Mouse (Mus musculus) ES-CJ7 (cell line): ENCODE data around the gene Evi5.

Experiments used
- DNase-seq: peaks from one replicate; pipeline ENCODE4 v3.0.0; 2011; ENCODE audit warnings: low read depth, low spot score

The Evi5 gene

DNA sequence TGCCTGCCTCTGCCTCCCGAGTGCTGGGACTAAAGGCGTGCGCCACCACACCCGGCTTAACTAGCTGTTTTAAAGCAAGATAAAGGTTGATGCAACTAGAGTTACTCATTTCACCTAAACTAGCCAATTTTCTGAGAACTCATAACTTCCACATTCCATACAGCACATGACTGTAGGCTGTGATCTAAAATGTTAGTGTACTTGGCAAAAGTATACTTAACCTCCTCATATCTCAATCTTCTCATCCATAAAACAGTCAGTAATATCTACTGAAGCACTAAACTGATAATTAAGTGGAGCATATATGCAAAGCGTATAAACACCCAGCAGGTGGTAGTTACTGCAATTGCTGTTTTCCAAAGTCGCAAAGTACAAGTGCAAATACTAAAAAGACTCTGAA is 1.6 kb downstream of the Evi5 start:
- DNase-seq: no peak

DNA sequence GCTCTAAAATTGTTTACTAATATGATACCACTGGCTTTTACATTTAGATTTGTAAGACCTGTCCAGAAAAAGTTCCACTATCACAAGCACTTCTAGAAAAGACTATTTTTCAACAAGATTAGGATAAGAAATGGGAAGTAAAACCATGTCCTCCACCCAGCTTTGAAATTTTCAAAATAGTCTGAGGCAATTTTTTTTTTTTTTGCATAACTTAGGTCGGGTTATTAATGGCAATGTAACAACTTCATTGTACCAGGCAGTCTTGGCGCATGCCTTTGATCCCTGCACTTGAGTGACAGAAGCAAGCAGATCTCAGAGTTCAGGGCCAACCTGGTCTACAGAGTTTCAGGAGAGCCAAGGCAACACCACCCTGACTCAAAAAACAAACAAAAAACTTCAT is 5.2 kb downstream of the Evi5 start:
- no peak for DNase-seq

DNA sequence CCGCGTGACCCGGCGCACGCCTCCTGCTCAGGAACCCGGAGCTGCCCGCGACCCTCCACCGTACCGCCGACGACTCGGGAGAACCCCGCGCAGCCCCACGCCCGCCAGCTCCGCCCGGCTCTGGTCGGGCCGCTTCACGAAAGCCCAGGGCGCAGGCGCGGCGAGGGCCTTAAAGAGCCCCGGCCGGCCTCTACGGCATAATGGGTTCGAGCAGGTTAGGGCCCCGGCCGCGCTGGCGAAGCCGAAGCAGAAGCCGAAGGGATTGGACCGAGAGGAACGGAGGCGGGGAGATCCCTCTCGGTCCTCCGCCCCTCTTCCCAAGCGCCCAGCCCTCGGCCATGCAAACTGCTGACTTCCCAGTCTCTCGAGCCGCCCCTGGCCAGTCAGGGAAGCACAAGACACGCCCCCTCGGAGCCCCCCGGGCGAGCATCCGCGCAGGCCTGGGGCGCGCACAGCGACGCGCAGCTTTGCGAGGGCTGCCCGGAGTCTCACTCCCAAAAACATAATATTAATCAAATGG is 5.9 kb downstream of the Evi5 start:
- peak; percentile 96 for DNase-seq

DNA sequence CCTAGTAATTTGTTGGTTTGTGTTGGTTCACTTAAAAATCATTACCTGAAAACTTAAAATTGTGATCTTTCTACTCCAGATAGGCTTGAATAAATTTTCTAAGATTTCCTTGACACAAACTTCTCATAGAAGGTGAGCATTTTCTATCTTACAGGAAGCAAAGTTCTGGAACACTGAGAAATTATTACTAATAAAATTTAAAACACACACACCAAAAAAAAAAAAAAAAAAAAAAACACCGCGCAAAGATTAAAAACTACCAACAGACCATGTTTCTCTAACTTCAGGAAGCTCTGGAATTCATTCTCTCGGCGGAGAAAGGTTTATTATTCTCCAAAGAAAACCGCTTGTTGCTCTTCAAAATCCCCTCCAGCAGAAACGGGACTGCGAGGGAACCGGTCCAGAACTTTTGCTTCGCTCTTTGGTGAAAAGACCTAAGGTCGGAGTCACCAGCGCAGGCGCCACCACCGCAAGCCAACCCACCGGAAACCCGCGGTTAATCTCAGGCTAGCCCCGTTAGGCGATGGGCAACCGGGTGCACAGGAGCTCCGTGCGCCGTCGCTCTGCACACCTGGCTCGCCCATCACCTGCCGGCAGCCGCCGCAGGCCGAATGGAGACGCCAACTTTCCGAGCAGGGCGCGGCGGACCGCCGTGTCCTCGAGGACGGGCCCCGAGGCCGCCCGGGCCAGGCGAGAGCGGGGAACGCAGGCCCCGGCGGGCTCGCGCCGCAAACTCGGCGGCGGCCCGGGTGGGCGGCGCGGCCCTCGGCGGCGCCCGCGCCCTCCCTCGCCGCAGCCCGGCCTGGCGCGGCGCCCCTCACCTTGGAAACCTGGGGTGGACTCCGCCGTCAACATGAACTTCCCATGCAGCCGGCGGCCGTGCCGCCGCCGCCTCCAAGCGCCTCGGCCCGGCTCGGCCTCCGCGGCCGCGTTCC is 6.7 kb downstream of the Evi5 start:
- DNase-seq: peak; percentile 50

DNA sequence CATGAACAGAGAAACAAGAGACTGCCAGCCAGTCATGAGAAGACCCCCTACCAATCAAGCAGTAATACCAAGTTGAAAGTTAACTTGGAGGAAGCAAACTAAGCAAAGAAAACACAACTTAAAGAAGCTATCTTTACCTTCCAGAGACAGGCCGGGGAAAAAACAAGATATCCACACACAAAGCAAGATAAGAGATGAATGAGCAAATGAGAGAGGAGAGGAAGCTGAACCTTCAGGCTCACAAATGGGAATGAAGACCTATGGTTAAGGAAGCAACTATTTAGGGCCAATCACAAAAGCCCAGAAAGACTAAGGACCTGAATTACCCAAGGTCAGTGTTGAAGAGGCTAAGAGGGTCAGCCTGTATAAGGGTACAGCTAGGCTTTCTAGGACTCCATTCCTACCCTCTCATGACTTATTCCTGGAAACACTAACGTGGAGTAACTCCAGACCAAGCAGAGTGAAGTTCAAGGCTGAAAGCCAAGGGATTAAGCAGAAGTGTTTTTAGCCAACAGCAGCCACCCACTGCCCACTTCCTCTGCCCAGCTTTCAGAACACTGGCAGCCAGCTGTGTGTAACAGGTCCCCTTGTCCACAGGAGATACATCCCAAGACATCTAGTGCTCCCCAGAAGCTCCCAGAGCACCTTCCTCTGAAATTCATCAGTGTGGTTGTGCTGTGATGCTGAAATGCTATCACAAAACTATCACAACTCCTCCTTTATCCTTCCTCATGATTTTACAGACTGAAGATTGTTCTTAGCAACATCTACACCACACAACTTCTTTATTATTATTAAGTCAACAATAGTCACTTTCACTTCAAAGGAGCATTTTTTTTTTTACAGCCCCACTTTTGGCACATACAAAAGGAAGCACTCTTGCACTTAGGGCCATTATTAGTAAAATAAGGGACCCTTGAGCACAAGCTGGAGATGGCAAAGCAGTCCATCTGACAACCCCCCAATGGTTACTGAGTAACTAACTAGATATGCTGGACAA is 8.5 kb downstream of the Evi5 start:
- DNase-seq: no peak

DNA sequence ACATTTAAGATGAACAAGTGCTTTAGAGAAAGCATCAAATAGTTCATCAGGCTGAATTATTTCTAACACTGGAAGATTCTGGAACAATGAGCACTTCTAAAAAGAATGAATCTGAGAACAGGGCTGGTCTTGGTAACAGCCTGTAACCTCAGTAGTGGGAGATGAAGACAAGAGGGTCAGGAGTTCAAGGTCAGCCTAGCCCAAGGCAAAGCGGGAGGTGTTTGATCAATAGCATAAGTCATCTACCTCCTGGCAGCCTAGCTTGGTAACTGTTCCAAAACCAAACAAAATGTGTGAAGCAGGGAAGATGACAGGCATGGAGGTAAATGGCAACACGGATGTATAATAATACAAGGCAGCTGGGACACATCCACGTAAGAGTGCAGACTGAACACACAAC is 10.9 kb downstream of the Evi5 start:
- peak; percentile 67 for DNase-seq

DNA sequence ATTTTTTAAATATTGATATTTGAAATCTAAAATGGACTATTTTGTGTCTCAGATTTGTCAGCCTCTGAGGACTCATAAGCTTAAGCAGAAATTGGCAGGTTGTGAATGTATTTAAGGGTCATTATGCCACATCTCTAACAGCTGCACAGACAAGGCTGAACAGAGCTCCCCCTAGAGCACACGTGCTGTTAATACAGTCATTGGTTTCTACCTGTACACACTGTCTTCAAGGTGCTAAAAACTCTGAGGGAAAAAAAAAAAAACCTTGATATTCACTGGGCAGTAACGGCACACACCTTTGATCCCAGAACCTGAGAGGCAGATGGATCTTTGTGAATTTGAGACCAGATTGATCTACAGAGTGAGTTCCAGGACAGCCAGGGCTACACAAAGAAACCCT is 15.9 kb downstream of the Evi5 start:
- peak; percentile 69 for DNase-seq

DNA sequence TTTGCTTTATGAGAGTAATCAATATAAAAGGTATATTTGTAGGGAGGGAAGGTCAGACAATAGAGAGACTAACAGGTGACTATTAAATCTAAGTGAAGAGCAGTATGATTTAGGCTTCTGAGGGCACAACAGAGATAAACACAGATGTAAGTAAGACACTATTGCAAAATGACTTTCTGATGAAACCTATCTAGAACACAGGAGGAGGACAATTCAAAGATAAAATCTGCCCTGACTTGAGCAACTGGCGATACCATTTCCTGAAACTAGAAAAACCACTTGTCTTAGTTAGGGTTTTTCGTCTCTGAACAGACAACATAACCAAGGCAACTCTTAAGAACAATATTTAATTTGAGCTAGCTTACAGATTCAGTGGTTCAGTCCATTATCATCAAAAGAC is 19.4 kb downstream of the Evi5 start:
- DNase-seq: no peak

DNA sequence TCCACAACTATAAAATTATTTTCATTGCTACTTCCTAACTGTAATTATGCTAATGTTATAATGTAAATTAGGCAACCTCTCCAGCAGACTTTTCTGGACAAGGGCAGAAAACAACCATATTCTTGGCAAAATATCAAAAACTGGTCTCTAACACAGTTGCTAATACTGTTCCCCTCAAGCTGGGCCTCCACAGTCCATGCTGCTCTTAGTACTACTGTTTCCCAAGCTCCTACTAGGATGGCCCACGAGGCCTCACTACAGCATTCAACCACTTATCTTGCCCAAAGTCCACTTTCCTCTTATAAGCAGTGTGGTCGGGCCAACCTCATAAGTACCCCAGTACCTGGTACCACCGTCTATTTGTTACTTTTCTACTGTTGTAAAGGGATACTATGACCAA is 20.4 kb downstream of the Evi5 start:
- DNase-seq: no peak

DNA sequence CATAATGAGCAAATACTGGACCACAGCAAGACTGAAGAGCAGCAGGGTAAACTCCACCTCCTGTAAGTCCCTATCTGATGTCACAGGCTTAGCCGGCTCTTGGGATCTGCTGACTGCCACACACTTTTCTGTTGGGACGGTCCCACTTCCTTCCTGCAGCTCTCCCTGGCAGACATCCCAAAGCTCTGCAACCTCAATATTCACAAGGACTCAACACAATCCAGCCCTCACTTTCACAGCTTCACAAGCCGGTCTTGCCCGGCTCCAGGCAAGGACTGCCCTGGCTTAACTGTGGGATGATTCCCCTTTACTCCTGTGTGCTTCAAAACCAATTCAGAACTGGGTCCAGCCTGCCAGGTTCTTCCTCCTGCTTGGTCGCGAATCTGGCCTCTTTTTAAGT is 21.1 kb downstream of the Evi5 start:
- DNase-seq: peak; percentile 67

DNA sequence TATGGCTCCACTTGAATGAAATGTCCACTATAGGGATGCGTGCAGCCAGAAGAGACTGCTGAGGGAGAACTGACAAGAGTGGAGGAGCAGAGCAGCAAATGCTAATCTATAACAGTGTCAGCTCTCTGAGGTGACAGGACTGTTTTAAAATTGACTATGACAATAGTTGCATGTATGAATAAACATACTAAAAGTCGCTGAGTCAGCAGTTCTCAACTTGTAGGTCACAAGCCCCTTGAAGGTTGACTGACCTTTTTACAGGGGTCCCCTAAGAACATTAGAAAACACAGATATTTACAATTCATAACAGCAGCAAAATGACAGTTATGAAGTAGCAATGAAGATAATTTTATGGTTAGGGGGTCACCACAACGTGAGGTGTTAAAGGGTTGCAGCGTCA is 25.9 kb downstream of the Evi5 start:
- DNase-seq: no peak

DNA sequence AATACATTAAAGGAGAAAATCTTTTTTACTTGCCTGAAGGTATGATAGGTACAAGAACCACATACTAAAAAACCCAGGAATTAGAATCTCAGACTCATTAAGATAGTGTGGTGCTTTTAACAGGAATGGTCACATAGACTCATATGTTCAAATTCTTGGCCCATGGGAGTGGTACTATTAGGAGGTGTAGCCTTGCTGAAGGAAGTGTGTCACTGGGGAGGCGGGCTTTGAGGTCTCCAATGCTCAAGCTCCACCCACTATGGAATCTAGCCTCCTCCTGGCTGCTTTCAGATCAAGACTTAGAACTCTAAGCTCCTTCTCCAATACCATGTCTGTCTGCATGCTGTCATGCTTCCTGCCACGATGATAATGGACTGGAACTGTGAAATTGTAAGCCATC is 27.1 kb downstream of the Evi5 start:
- no peak for DNase-seq

DNA sequence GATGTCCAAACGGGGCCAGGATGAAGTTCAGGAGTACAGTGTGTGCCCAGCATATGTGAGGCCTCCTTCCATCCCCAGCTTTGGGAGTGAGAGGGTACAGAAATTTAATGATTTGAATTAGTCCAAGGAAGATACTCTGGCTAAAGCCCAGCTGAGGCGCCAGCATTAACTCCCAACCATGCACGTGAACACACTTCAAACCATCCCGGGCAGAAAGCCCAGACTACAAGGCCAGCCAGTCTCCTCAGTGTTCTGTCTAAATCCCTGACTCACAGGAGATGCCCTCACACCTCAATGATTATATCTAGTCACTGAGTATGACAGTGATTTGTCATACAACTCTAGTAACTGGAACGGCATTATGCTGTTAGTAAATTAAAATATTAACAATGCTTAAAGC is 27.6 kb downstream of the Evi5 start:
- no peak for DNase-seq

DNA sequence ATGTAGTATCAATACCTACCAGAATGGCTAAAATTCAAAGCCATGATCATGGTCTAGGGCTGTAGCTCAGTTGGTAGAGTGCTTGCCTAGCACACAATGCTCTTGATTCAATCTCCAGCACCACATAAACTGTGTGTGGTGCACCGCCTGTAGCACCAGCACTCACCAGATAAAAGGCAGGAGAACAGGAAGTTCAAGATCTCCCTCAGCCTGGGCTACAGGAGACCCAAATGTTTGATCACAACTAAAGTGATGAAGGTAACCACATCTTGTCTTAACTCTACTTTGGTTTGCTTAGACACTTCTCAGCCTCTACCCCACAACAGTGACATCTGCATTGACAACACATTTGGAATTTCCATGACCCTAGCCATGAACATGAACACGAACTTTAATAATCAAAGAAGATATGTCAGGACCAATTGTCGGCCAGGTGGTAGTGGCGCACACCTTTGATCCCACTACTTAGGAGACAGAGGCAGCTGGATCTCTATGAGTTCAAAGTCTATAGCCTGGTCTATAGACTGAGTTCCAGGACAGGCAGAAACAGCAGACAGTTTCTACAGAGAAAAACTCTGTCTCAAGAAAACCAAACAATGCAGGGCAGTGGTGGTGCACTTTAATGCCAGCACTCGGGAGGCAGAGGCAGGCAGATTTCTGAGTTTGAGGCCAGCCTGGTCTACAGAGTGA is 34.2 kb downstream of the Evi5 start:
- no peak for DNase-seq

DNA sequence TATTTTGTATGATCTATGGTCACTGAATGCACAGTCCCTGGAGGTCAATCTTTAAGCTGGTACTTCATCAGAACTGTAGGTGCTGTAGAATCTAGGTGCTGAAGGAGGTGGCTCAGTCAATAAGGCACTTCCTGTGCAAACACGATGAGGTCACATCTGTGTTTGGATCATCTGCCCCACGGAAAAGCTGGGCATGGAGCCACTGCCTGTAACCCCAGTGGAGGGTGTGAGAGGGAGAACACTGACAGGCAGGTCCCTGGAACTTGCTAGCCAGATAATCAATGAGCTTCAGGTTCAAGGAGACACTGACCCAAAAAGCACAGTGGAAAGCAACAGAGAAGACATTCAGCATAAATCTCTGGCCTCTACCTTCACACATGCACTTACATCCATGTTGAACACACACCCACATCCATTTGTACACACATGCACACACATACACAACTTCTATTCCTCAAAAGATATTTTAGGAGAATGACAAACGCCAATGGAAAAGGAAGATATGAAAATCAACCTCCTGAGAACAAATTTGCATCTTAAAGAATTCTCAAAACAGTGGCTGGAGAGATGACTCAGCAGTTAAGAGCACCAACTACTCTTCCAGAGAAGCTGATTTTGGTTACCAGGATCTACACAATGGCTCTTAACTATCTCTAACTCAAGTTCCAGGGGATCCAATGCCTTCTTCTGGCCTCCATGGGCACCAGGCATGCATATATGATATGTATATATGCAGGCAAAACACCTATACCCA is 35.8 kb downstream of the Evi5 start:
- DNase-seq: no peak

DNA sequence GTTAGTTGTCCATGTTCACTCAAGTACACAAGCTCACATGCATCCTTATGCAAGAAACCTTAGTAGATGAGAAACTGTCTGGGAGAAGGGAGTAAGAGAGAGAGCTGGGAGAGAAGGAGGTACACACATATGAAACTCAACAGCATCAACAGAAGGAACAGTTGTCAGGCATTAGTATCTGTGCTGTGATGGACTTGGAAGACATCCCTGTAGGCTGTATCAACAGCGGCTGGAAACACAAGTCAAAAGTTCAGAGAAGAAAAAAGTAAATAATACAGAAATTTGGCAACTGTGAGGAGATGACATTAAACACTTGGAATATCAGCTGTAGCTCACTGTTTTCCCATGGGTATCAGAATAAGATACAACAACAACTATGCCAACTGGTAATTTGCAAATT is 40.6 kb downstream of the Evi5 start:
- no peak for DNase-seq

DNA sequence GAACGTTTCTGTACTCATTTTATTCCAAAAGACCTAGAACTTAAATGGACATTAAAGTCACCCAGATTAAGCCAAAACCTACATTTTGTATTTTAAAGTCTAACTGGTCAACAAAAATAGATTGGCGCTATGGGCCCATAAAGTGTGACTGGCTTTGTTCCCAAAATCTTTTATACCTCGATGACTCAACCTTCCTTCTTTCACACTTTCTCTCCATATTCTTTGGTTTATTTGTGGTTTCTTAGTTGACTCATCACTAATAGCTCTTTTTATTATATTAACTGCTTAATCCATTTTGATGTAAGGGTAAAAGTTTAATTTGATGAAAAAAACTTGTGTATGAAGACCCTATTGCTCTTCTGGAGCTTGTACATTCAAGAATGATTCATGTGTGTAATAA is 43.6 kb downstream of the Evi5 start:
- DNase-seq: no peak

DNA sequence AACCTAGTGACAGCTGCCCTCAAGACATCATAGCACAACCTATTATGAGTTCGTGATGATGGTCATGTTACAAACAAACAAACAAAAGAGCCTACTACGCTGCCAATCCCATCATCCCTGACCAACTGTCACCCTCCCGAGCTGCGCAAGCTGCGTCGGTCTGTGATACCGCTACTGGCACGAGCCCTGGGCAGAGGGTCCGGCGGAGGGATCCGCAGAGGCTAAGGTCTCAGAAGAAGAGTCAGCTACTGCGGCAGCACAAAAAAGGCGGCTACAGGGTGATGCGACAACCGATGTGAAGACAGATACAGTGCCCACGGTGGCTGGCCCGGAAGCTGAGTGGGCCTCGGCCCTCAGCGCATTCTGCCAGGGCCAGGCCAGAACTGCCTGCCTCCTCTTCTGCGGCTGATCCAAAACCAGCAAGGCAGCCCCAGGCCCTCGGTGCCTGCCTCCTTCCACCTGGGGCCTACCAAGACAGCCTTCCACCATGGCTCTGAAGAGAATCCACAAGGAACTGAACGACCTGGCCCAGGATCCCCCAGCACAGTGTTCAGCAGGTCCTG is 44.8 kb downstream of the Evi5 start, which contains the start of gene Ube2d2b:
Gene Ube2d2b, plus strand, starts transcription at position 102 of the 563 bp plus-strand sequence.
- DNase-seq: peak; percentile 45

DNA sequence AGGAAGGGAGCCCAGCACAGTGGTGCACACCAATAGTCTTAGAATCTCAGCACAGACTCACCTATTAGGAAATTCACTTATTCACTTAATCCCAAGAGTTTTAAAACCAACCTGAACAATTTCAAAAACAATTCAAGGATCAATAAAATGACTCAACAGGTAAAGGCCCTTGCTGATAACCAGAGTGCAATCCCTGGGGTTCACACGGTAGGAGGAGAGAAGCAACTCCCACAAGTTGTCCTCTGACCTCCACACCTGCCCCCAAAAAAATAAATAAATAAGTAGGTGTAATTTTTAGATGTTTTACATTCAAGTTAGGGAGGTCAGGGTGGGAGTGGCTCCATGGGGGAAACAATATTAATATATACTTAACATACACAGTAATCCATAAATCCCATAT is 52.4 kb downstream of the Evi5 start:
- no peak for DNase-seq

DNA sequence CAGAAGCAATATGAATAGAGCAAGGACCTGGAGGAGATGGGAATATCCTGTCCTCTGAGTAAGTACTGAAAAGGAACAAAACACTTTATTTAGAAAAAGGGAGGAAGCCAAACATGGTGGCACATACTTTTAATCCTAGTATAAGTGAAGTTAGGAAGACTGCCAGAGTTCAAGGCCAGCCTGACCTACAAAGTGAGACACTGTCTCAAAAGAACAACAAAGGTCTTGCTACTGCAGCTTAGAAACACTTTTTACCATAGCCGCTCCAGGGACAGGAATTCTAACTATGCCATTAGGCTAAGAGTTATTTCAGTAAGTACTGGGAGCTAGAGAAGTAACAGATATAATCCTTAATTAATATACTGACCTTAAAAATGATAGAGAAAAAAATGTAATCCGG is 60.3 kb downstream of the Evi5 start:
- peak; percentile 16 for DNase-seq
